Mouse (Mus musculus): ENCODE results near the gene Dhx29.

DNA sequence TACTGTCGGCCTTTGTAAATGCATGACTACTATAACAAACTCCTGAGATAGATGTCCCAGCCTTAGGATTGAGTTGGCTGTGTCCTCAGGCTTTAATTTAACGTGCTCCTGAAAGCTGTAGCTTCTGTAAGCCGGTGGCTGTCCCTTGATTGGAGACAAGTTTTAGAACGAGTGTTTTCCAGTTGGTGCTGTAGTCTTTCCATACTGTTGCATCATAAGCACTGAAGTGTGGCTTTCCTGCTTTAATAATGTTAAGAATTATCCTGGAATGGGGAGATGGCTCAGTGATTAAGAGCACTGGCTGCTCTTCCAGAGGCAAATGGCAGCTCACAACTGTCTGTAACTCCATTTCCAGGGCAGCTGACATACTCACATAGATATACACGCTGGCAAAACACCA, 40.0 kb downstream of the Dhx29 start:
- no peak for TF ChIP-seq CTCF (IDR thresholded peaks at IDR 0.05; ENCODE audit: control insufficient read depth, insufficient read depth, insufficient replicate concordance, low read depth, low read length)
- no peak for TF ChIP-seq POLR2A (IDR thresholded peaks at IDR 0.05; ENCODE audit: control insufficient read depth, low read depth, low read length)
